Comparison of ENCODE assay signal across 9 mouse cellular contexts in genomic region chr16:29787633-29788511, GRCm38 (mm10).
DNase-seq lines count a peak whose midpoint lies in the region; ATAC-seq lines count a peak whose summit lies in the region.
"Had no signal": no experiment of that assay in that cellular context is flagged by ENCODE, and none has a peak within 500 bp of the region (broad histone marks: within the 10 kb centered on the region; RNA-seq: fewer than 3 reads in every experiment).

No protein-coding gene starts in this region.

- no peaks in the 10 kb centered on the region for H3K36me3 ChIP-seq in intestine, embryonic 14.5 days (ENCODE audit: control insufficient read depth, insufficient read depth, low read length)

- H3K9me3 ChIP-seq in intestine, embryonic 14.5 days (ENCODE audit: control insufficient read depth, low read length) = 0 out of 2 replicates have a peak, but pooled peaks cover 2% of the 10 kb centered on the region

- H3K4me3 ChIP-seq in intestine, embryonic 14.5 days (ENCODE audit: low read depth, low read length) = no peak overlapping the region
- H3K4me3 ChIP-seq: layer of hippocampus, adult 2 months had no signal

- ATAC-seq in intestine, embryonic 14.5 days (replicated peaks; ENCODE audit: low FRiP score, low TSS enrichment, low read depth) = peak; percentile 86
- ATAC-seq in megakaryocyte-erythroid progenitor cell, adult 5-6 weeks (replicated peaks; ENCODE audit: low FRiP score, low TSS enrichment, poor library complexity, severe bottlenecking) = peak; percentile 94

- peak; percentile 55 for DNase-seq in adipocyte (ENCODE audit: low spot score)
- no peak for DNase-seq in intestine, embryonic 14.5 days (ENCODE audit: low spot score)
- DNase-seq in kidney, postnatal 36 days = peak; percentile 81 to 91
- DNase-seq in adrenal gland, postnatal 14 days = no peak
- no peak for DNase-seq in right cerebral cortex, postnatal 25 days
- no peak for DNase-seq in heart, postnatal 10 days
- DNase-seq: embryo, embryonic 11 days had no signal

- H3K9ac ChIP-seq in intestine, embryonic 14.5 days (ENCODE audit: low read length) = peak overlapping the region; percentile 5; the same call in 1 of the 2 replicates

- 71% methylated on average over 5 of the region's 5 CpGs for WGBS in intestine, embryonic 14.5 days

- H3K27me3 ChIP-seq in intestine, embryonic 14.5 days (replicated peaks; ENCODE audit: control insufficient read depth, insufficient read depth, low read length) = no peaks in the 10 kb centered on the region

- H3K27ac ChIP-seq in intestine, embryonic 14.5 days (ENCODE audit: low read depth) = peak overlapping the region; percentile 84
- H3K27ac ChIP-seq: layer of hippocampus, adult 2 months had no signal

- intact Hi-C loops in heart, postnatal 10 days (cut with DNase I) = no loop called here

- H3K4me1 ChIP-seq in intestine, embryonic 14.5 days (replicated peaks; ENCODE audit: control insufficient read depth, insufficient read depth, low read length) = peaks cover 8% of the 10 kb centered on the region

- H3K4me2 ChIP-seq in intestine, embryonic 14.5 days (ENCODE audit: low read length) = peak overlapping the region; percentile 23; the same call in 1 of the 2 replicates

Comparison
In these comparisons a context has a peak if more than half of its experiments do, and no peak if none do; other contexts are left out.
1. DNase-seq: peak in adipocyte (single experiment) and kidney, postnatal 36 days (2 of 2); none in intestine, embryonic 14.5 days (single experiment), adrenal gland, postnatal 14 days (single experiment), right cerebral cortex, postnatal 25 days (single experiment) and heart, postnatal 10 days (0 of 2).